Mouse (Mus musculus): ENCODE measurements at regions not wholly inside any gene's neighbourhood (a gene's known extent, or its start where the extent isn't known, plus 50 kb on each side); places are given as distances from the start of the nearest gene placed in this dataset.

- 78% methylated on average over 4 of the region's 4 CpGs for WGBS
- intact Hi-C loops (cut with DNase I) = no loop called here
- no peak overlapping the region for H3K9ac ChIP-seq (ENCODE audit: low read depth, low read length)
- no peak overlapping the region for H3K4me3 ChIP-seq
- H3K27ac ChIP-seq = no peak overlapping the region
- no peaks in the 10 kb centered on the region for H3K4me1 ChIP-seq (ENCODE audit: control insufficient read depth, insufficient read depth, low read length)
- H3K79me2 ChIP-seq (replicated peaks; ENCODE audit: control insufficient read depth, insufficient read depth, low read length) = no peaks in the 10 kb centered on the region
- H3K36me3 ChIP-seq (ENCODE audit: control insufficient read depth, insufficient read depth, low read length) = no peaks in the 10 kb centered on the region
- DNase-seq = no peak
- no peak for TF ChIP-seq EP300 (IDR thresholded peaks at IDR 0.05; ENCODE audit: insufficient read depth, low read depth, low read length)
- TF ChIP-seq CTCF (IDR thresholded peaks at IDR 0.05) = no peak
- TF ChIP-seq POLR2A (IDR thresholded peaks at IDR 0.05; ENCODE audit: insufficient read depth, low read depth, low read length) = no peak
- H3K27me3 ChIP-seq (ENCODE audit: control insufficient read depth, insufficient read depth, low read length) = no peaks in the 10 kb centered on the region
These were observed 211.6 kb upstream of the Tcerg1l start for GRCm38 (mm10) chr7:138609124-138609523.

- TF ChIP-seq CTCF (IDR thresholded peaks at IDR 0.05) (no peak), POLR2A (IDR thresholded peaks at IDR 0.05; ENCODE audit: insufficient read depth, low read depth, low read length) (no peak), EP300 (IDR thresholded peaks at IDR 0.05; ENCODE audit: insufficient read depth, low read depth, low read length) (no peak)
- H3K79me2 ChIP-seq (replicated peaks; ENCODE audit: control insufficient read depth, insufficient read depth, low read length) = no peaks in the 10 kb centered on the region
These were observed 208.9 kb upstream of the Tcerg1l start for GRCm38 (mm10) chr7:138606363-138606964.

GRCm38 (mm10) chr7:138605923-138606322, 208.4 kb upstream of the Tcerg1l start:
- no peak overlapping the region for H3K9ac ChIP-seq (ENCODE audit: low read depth, low read length)
- H3K4me3 ChIP-seq = no peak overlapping the region
- H3K79me2 ChIP-seq (replicated peaks; ENCODE audit: control insufficient read depth, insufficient read depth, low read length) = no peaks in the 10 kb centered on the region
- no peaks in the 10 kb centered on the region for H3K4me1 ChIP-seq (ENCODE audit: control insufficient read depth, insufficient read depth, low read length)
- no peak for DNase-seq
- TF ChIP-seq POLR2A (IDR thresholded peaks at IDR 0.05; ENCODE audit: insufficient read depth, low read depth, low read length) (no peak), EP300 (IDR thresholded peaks at IDR 0.05; ENCODE audit: insufficient read depth, low read depth, low read length) (no peak), CTCF (IDR thresholded peaks at IDR 0.05) (no peak)
- no peak overlapping the region for H3K27ac ChIP-seq
- H3K27me3 ChIP-seq (ENCODE audit: control insufficient read depth, insufficient read depth, low read length) = no peaks in the 10 kb centered on the region
- intact Hi-C loops (cut with DNase I) = no loop called here
- no peaks in the 10 kb centered on the region for H3K36me3 ChIP-seq (ENCODE audit: control insufficient read depth, insufficient read depth, low read length)

More at GRCm38 (mm10) chr7:138606363-138606964, 208.9 kb upstream of the Tcerg1l start:
- intact Hi-C loops (cut with DNase I) = no loop called here
- Histone ChIP-seq H3K9ac (ENCODE audit: low read depth, low read length) (no peak overlapping the region), H3K27me3 (ENCODE audit: control insufficient read depth, insufficient read depth, low read length) (no peaks in the 10 kb centered on the region), H3K36me3 (ENCODE audit: control insufficient read depth, insufficient read depth, low read length) (no peaks in the 10 kb centered on the region), H3K4me1 (ENCODE audit: control insufficient read depth, insufficient read depth, low read length) (no peaks in the 10 kb centered on the region), H3K27ac (no peak overlapping the region), H3K4me3 (no peak overlapping the region)
- 65% methylated on average over 11 of the region's 11 CpGs for WGBS
- no peak for DNase-seq

GRCm38 (mm10) chr7:138601749-138602148, 204.2 kb upstream of the Tcerg1l start:
- intact Hi-C loops (cut with DNase I) = no loop called here
- Histone ChIP-seq H3K4me3 (no peak overlapping the region), H3K9ac (ENCODE audit: low read depth, low read length) (no peak overlapping the region), H3K27me3 (ENCODE audit: control insufficient read depth, insufficient read depth, low read length) (no peaks in the 10 kb centered on the region), H3K36me3 (ENCODE audit: control insufficient read depth, insufficient read depth, low read length) (no peaks in the 10 kb centered on the region), H3K27ac (no peak overlapping the region), H3K4me1 (ENCODE audit: control insufficient read depth, insufficient read depth, low read length) (no peaks in the 10 kb centered on the region), H3K79me2 (replicated peaks; ENCODE audit: control insufficient read depth, insufficient read depth, low read length) (no peaks in the 10 kb centered on the region)
- 51% methylated on average over 4 of the region's 4 CpGs for WGBS
- DNase-seq = no peak
- TF ChIP-seq CTCF (IDR thresholded peaks at IDR 0.05) = no peak
- no peak for TF ChIP-seq EP300 (IDR thresholded peaks at IDR 0.05; ENCODE audit: insufficient read depth, low read depth, low read length)
- no peak for TF ChIP-seq POLR2A (IDR thresholded peaks at IDR 0.05; ENCODE audit: insufficient read depth, low read depth, low read length)

- intact Hi-C loops (cut with DNase I) = no loop called here
- no peak for DNase-seq
- Histone ChIP-seq H3K9ac (ENCODE audit: low read depth, low read length) (no peak overlapping the region), H3K27ac (no peak overlapping the region), H3K36me3 (ENCODE audit: control insufficient read depth, insufficient read depth, low read length) (no peaks in the 10 kb centered on the region), H3K27me3 (ENCODE audit: control insufficient read depth, insufficient read depth, low read length) (no peaks in the 10 kb centered on the region), H3K4me1 (ENCODE audit: control insufficient read depth, insufficient read depth, low read length) (no peaks in the 10 kb centered on the region), H3K79me2 (replicated peaks; ENCODE audit: control insufficient read depth, insufficient read depth, low read length) (no peaks in the 10 kb centered on the region), H3K4me3 (no peak overlapping the region)
- no peak for TF ChIP-seq POLR2A (IDR thresholded peaks at IDR 0.05; ENCODE audit: insufficient read depth, low read depth, low read length)
- TF ChIP-seq CTCF (IDR thresholded peaks at IDR 0.05) = no peak
- no peak for TF ChIP-seq EP300 (IDR thresholded peaks at IDR 0.05; ENCODE audit: insufficient read depth, low read depth, low read length)
- 73% methylated on average over 2 of the region's 2 CpGs for WGBS
These were observed 195.8 kb upstream of the Tcerg1l start for GRCm38 (mm10) chr7:138593344-138593743.

GRCm38 (mm10) chr7:138567352-138567751, 169.8 kb upstream of the Tcerg1l start:
- H3K9ac ChIP-seq (ENCODE audit: low read depth, low read length) = no peak overlapping the region
- no peak overlapping the region for H3K4me3 ChIP-seq
- WGBS = 70% methylated on average over 3 of the region's 3 CpGs
- TF ChIP-seq POLR2A (IDR thresholded peaks at IDR 0.05; ENCODE audit: insufficient read depth, low read depth, low read length) = no peak
- TF ChIP-seq CTCF (IDR thresholded peaks at IDR 0.05) = no peak
- no peak for TF ChIP-seq EP300 (IDR thresholded peaks at IDR 0.05; ENCODE audit: insufficient read depth, low read depth, low read length)
- intact Hi-C loops (cut with DNase I) = no loop called here
- no peak overlapping the region for H3K27ac ChIP-seq
- no peaks in the 10 kb centered on the region for H3K27me3 ChIP-seq (ENCODE audit: control insufficient read depth, insufficient read depth, low read length)
- no peaks in the 10 kb centered on the region for H3K4me1 ChIP-seq (ENCODE audit: control insufficient read depth, insufficient read depth, low read length)
- no peak for DNase-seq
- H3K79me2 ChIP-seq (replicated peaks; ENCODE audit: control insufficient read depth, insufficient read depth, low read length) = no peaks in the 10 kb centered on the region
- H3K36me3 ChIP-seq (ENCODE audit: control insufficient read depth, insufficient read depth, low read length) = no peaks in the 10 kb centered on the region

All from heart, adult 2 months (tissue).